Mouse (Mus musculus) MEL (cell line): ENCODE data around the gene Hspa12a. TPM values are rescaled to one million over a fixed set of nuclear protein-coding genes. Genes with fewer than 3 reads are reported as not detected.

ENCODE experiments used
- DNase-seq: peaks from one replicate; pipeline ENCODE4 v3.0.0; 2011; ENCODE audit warnings: low read depth, low spot score
- H3K27ac ChIP-seq: 2 replicates; pipeline ENCODE4 v1.5.1; 2012; ENCODE audit warnings: low read depth, mild to moderate bottlenecking, control low read depth, low read length, moderate library complexity; ENCODE audit not compliant: control insufficient read depth
- H3K27me3 ChIP-seq, 2 experiments: fragments of 150-350 bp in 1 of 2; sonication (generic) in 1 of 2; 2 replicates each; pipeline ENCODE4 v1.6.1; 2012; ENCODE audit warnings: low read length in 2 of 2, mild to moderate bottlenecking in 2 of 2, improper control_type of control experiment in 1 of 2, moderate library complexity in 1 of 2; ENCODE audit not compliant: insufficient read depth in 2 of 2, control insufficient read depth in 1 of 2
- H3K36me3 ChIP-seq, 2 experiments: 2 replicates each; pipeline ENCODE4 v1.6.1; 2012 to 2014; ENCODE audit warnings: low read length in 2 of 2, improper control_type of control experiment in 1 of 2, inconsistent platforms in 1 of 2, mild to moderate bottlenecking in 1 of 2; ENCODE audit not compliant: insufficient read depth in 2 of 2, control insufficient read depth in 1 of 2
- H3K4me1 ChIP-seq, 2 experiments: fragments of 150-350 bp in 1 of 2; sonication (generic) in 1 of 2; 2 replicates each; pipeline ENCODE4 v1.6.1; 2012; ENCODE audit warnings: low read length in 2 of 2, improper control_type of control experiment in 1 of 2, mild to moderate bottlenecking in 1 of 2; ENCODE audit not compliant: insufficient read depth in 2 of 2, control insufficient read depth in 1 of 2
- H3K4me3 ChIP-seq, 2 experiments: fragments of 150-350 bp in 1 of 2; sonication (generic) in 1 of 2; 2 replicates each; pipeline ENCODE4 v1.5.1; 2012; ENCODE audit warnings: low read depth in 2 of 2, low read length in 2 of 2, mild to moderate bottlenecking in 2 of 2, moderate library complexity in 2 of 2, control low read depth in 1 of 2, improper control_type of control experiment in 1 of 2; ENCODE audit not compliant: control insufficient read depth in 1 of 2, insufficient read depth in 1 of 2
- H3K79me2 ChIP-seq: 2 replicates; pipeline ENCODE4 v1.6.1; 2012; ENCODE audit warnings: mild to moderate bottlenecking, low read length, moderate library complexity; ENCODE audit not compliant: control insufficient read depth, poor library complexity, insufficient read depth
- H3K9ac ChIP-seq: 2 replicates; pipeline ENCODE4 v1.6.1; 2012; ENCODE audit warnings: low read depth, mild to moderate bottlenecking, control low read depth, low read length, moderate library complexity; ENCODE audit not compliant: control insufficient read depth, poor library complexity, severe bottlenecking
- H3K9me3 ChIP-seq: fragments of 150-350 bp; sonication (generic); replicated peaks from 2 replicates; pipeline ENCODE4 v1.6.1; 2012; ENCODE audit warnings: mild to moderate bottlenecking, low read length, improper control_type of control experiment, moderate library complexity; ENCODE audit not compliant: insufficient read depth
- CHD1 ChIP-seq: IDR thresholded peaks from 2 replicates; pipeline ENCODE4 v1.6.1; 2012; ENCODE audit warnings: low read depth, mild to moderate bottlenecking, inconsistent platforms, low read length, improper control_type of control experiment
- CTCF ChIP-seq, 3 experiments: IDR thresholded peaks in 2 of 3; conservative IDR thresholded peaks in 1 of 3; 2 replicates each; pipeline ENCODE4 v1.5.1; 2011 to 2012; ENCODE audit warnings: low read length in 3 of 3, low read depth in 2 of 3, mild to moderate bottlenecking in 2 of 3, improper control_type of control experiment in 1 of 3, inconsistent platforms in 1 of 3, mixed read lengths in 1 of 3, moderate library complexity in 1 of 3; ENCODE audit not compliant: control insufficient read depth in 1 of 3, insufficient read depth in 1 of 3, poor library complexity in 1 of 3, severe bottlenecking in 1 of 3
- E2F4 ChIP-seq: IDR thresholded peaks from 2 replicates; pipeline ENCODE4 v1.6.1; 2011; ENCODE audit warnings: low read depth, low read length, improper control_type of control experiment, borderline replicate concordance
- EP300 ChIP-seq, 2 experiments: IDR thresholded peaks; 2 replicates each; pipeline ENCODE4 v1.6.1; 2011; ENCODE audit warnings: improper control_type of control experiment in 2 of 2, low read length in 2 of 2, low read depth in 1 of 2, mild to moderate bottlenecking in 1 of 2
- HCFC1 ChIP-seq: IDR thresholded peaks from 2 replicates; pipeline ENCODE4 v1.6.1; 2012; ENCODE audit warnings: low read depth, mild to moderate bottlenecking, inconsistent platforms, low read length, improper control_type of control experiment, moderate library complexity
- KAT2A ChIP-seq: conservative IDR thresholded peaks from 2 replicates; pipeline ENCODE4 v1.6.1; 2012; ENCODE audit warnings: low read depth, low read length, improper control_type of control experiment, inconsistent platforms
- MAFK ChIP-seq: IDR thresholded peaks from 2 replicates; pipeline ENCODE4 v1.6.1; 2011; ENCODE audit warnings: low read depth, mild to moderate bottlenecking, low read length, improper control_type of control experiment, borderline replicate concordance
- MAZ ChIP-seq: IDR thresholded peaks from 2 replicates; pipeline ENCODE4 v1.6.1; 2012; ENCODE audit warnings: low read depth, mild to moderate bottlenecking, inconsistent platforms, low read length, improper control_type of control experiment
- MEF2A ChIP-seq: IDR thresholded peaks from 2 replicates; pipeline ENCODE4 v1.6.1; 2014; ENCODE audit warnings: low read depth, mild to moderate bottlenecking, inconsistent platforms, low read length, improper control_type of control experiment; ENCODE audit not compliant: poor library complexity, insufficient replicate concordance, severe bottlenecking; ENCODE audit errors: extremely low read depth
- MYB ChIP-seq: IDR thresholded peaks from 2 replicates; pipeline ENCODE4 v1.6.1; 2011; ENCODE audit warnings: mild to moderate bottlenecking, low read depth, low read length, improper control_type of control experiment
- MYC ChIP-seq: IDR thresholded peaks from 2 replicates; pipeline ENCODE4 v1.6.1; 2011; ENCODE audit warnings: low read depth, mild to moderate bottlenecking, low read length, improper control_type of control experiment, moderate library complexity
- NELFE ChIP-seq: IDR thresholded peaks from 2 replicates; pipeline ENCODE4 v1.6.1; 2011; ENCODE audit warnings: low read depth, low read length, improper control_type of control experiment
- NRF1 ChIP-seq: IDR thresholded peaks from 2 replicates; pipeline ENCODE4 v1.6.1; 2014; ENCODE audit warnings: low read depth, mild to moderate bottlenecking, inconsistent platforms, low read length, improper control_type of control experiment, moderate library complexity; ENCODE audit not compliant: poor library complexity, insufficient read depth, severe bottlenecking
- POLR2A ChIP-seq, 2 experiments: IDR thresholded peaks; 2 replicates each; pipeline ENCODE4 v1.6.1; 2011 to 2012; ENCODE audit warnings: low read length in 2 of 2, mild to moderate bottlenecking in 2 of 2, control low read depth in 1 of 2, improper control_type of control experiment in 1 of 2, low read depth in 1 of 2, moderate library complexity in 1 of 2; ENCODE audit not compliant: control insufficient read depth in 1 of 2, insufficient read depth in 1 of 2, poor library complexity in 1 of 2
- RAD21 ChIP-seq: IDR thresholded peaks from 2 replicates; pipeline ENCODE4 v1.6.1; 2011; ENCODE audit warnings: mild to moderate bottlenecking, low read depth, low read length, improper control_type of control experiment
- SMC3 ChIP-seq: IDR thresholded peaks from 2 replicates; pipeline ENCODE4 v1.6.1; 2011; ENCODE audit warnings: low read depth, low read length, improper control_type of control experiment
- TBP ChIP-seq: IDR thresholded peaks from 2 replicates; pipeline ENCODE4 v1.8.0; 2011; ENCODE audit warnings: low read depth, low read length, improper control_type of control experiment
- TCF12 ChIP-seq: IDR thresholded peaks from 2 replicates; pipeline ENCODE4 v1.6.1; 2014; ENCODE audit warnings: low read depth, mild to moderate bottlenecking, inconsistent platforms, low read length, improper control_type of control experiment, moderate library complexity
- USF1 ChIP-seq: IDR thresholded peaks from 2 replicates; pipeline ENCODE4 v1.6.1; 2014; ENCODE audit warnings: low read depth, mild to moderate bottlenecking, inconsistent platforms, low read length, improper control_type of control experiment, moderate library complexity
- ZC3H11A ChIP-seq: IDR thresholded peaks from 2 replicates; pipeline ENCODE4 v1.6.1; 2012; ENCODE audit warnings: low read depth, mild to moderate bottlenecking, inconsistent platforms, low read length, improper control_type of control experiment
- ZKSCAN1 ChIP-seq: IDR thresholded peaks from 2 replicates; pipeline ENCODE4 v1.6.1; 2012; ENCODE audit warnings: low read depth, mild to moderate bottlenecking, inconsistent platforms, low read length, improper control_type of control experiment, moderate library complexity
- ZMIZ1 ChIP-seq: IDR thresholded peaks from 2 replicates; pipeline ENCODE4 v1.6.1; 2012; ENCODE audit warnings: low read depth, mild to moderate bottlenecking, inconsistent platforms, low read length, improper control_type of control experiment, moderate library complexity
- ZNF384 ChIP-seq: IDR thresholded peaks from 2 replicates; pipeline ENCODE4 v1.6.1; 2012; ENCODE audit warnings: low read depth, mild to moderate bottlenecking, inconsistent platforms, low read length, improper control_type of control experiment
- polyA plus RNA-seq, 2 experiments: library from polyadenylated mRNA; stranded (reverse) in 1 of 2; unstranded in 1 of 2; fragments of >175 nt in 1 of 2; fragments of >200 nt in 1 of 2; gene quantifications; 2 replicates each; pipeline versions ENCODE4 v1.2.1 to v1.2.4; 2012; ENCODE audit warnings: low replicate concordance in 2 of 2, low read depth in 1 of 2; ENCODE audit not compliant: insufficient read length in 2 of 2, insufficient read depth in 1 of 2, missing spikeins in 1 of 2
- total RNA-seq: library from RNA; depleted of rRNA; stranded (reverse); fragments of 300-350 nt; gene quantifications from 2 replicates; pipeline ENCODE4 v1.2.3, GENCODE M21; 2012

The Hspa12a gene
- total and polyA plus RNA-seq, 3 experiments = not detected

DNA sequence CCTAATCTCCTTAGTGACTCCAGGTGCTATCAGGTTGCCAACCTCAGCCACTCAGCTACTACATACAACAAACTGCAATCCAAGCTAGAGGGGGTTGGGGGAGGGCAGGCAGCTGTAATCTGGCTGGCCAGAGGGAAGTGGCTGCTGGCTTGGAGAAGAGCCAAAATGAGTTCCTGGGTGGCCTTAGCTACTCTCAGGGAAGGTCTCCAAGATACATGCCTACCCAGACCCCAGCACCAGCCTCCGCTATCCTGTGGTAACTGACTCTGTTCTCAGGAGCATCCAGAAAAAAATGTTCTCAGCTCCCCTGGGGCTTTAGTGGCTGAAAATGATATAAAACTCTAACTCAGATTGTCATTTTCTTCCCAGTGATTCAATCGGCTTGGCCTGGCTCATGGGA lies 64.9 kb downstream of the Hspa12a start:
- H3K27ac ChIP-seq = no peak overlapping the region
- no peak overlapping the region for H3K9ac ChIP-seq
- DNase-seq = no peak
- H3K36me3 ChIP-seq = no peaks in the 10 kb centered on the region
- no peaks in the 10 kb centered on the region for H3K4me1 ChIP-seq
- TF ChIP-seq HCFC1 (no peak), KAT2A (no peak), TCF12 (no peak), CTCF (IDR thresholded peaks at IDR 0.05 in 2 of 3, conservative IDR thresholded peaks at IDR 0.05 in 1 of 3; ENCODE audit: control insufficient read depth in 1 of 3, insufficient read depth in 1 of 3, low read depth in 2 of 3, low read length in 3 of 3, poor library complexity in 1 of 3, severe bottlenecking in 1 of 3) (no peak), POLR2A (IDR thresholded peaks at IDR 0.05; ENCODE audit: control insufficient read depth in 1 of 2, insufficient read depth in 1 of 2, low read depth in 1 of 2, low read length in 2 of 2, poor library complexity in 1 of 2) (no peak), E2F4 (no peak), ZNF384 (no peak), USF1 (no peak), MYC (no peak), CHD1 (no peak), MEF2A (no peak), MYB (no peak), NELFE (no peak), NRF1 (no peak), RAD21 (no peak), MAZ (no peak), SMC3 (no peak)
- TF ChIP-seq, all 39 proteins: peak for 0
- Histone ChIP-seq H3K79me2 (no peaks in the 10 kb centered on the region), H3K27me3 (no peaks in the 10 kb centered on the region), H3K4me3 (no peak overlapping the region), H3K9me3 (no peaks in the 10 kb centered on the region)

DNA sequence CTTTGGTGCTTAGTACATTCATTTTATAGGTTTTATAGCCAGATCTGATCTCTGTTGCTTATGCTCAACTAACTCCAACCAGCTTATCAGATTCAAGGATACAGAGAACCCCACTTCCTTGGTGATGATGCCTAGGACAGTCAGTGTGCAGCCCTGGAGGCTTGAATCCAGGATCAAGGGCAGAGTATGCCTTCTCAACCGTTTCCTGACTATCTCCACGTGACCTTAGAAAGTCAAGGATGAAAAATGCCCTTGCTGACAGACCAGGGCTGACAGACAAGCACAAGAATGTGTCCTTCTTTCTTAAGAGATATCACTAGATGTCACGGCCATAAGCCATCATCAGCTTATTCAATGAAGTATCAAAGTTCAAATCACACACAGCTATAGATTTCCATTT lies 69.9 kb downstream of the Hspa12a start:
- no peaks in the 10 kb centered on the region for H3K79me2 ChIP-seq
- no peak for TF ChIP-seq EP300 (IDR thresholded peaks at IDR 0.05; ENCODE audit: low read depth in 1 of 2, low read length in 2 of 2)
- no peak for TF ChIP-seq MEF2A
- TF ChIP-seq HCFC1 = no peak
- no peak for TF ChIP-seq NELFE
- no peak for TF ChIP-seq TBP
- TF ChIP-seq POLR2A (IDR thresholded peaks at IDR 0.05; ENCODE audit: control insufficient read depth in 1 of 2, insufficient read depth in 1 of 2, low read depth in 1 of 2, low read length in 2 of 2, poor library complexity in 1 of 2) = no peak
- TF ChIP-seq MYC = no peak
- TF ChIP-seq CTCF (IDR thresholded peaks at IDR 0.05 in 2 of 3, conservative IDR thresholded peaks at IDR 0.05 in 1 of 3; ENCODE audit: control insufficient read depth in 1 of 3, insufficient read depth in 1 of 3, low read depth in 2 of 3, low read length in 3 of 3, poor library complexity in 1 of 3, severe bottlenecking in 1 of 3) = no peak
- no peak for TF ChIP-seq ZKSCAN1
- no peak for TF ChIP-seq ZC3H11A
- no peak for TF ChIP-seq MAFK
- no peak for TF ChIP-seq ZMIZ1
- H3K9ac ChIP-seq = no peak overlapping the region
- no peak for DNase-seq
- no peaks in the 10 kb centered on the region for H3K36me3 ChIP-seq
- H3K4me3 ChIP-seq = no peak overlapping the region
- H3K27ac ChIP-seq = no peak overlapping the region
- no peaks in the 10 kb centered on the region for H3K4me1 ChIP-seq
- no peaks in the 10 kb centered on the region for H3K27me3 ChIP-seq
- no peaks in the 10 kb centered on the region for H3K9me3 ChIP-seq
